Mouse (Mus musculus): ENCODE data around the gene Lypd6. TPM values are rescaled to one million over a fixed set of nuclear protein-coding genes. Genes with fewer than 3 reads are reported as not detected.

The Lypd6 gene
- not detected for polyA plus RNA-seq (2017; shearing (Covaris generic))

GRCm38 (mm10) chr2:50066246-50066967 lies at the start of gene Lypd6:
Gene Lypd6 (plus strand): TSS chr2:50066429.

Other genes with a start within 250 kb of the Lypd6 start
- gene Mmadhc, start 230.4 kb downstream of the Lypd6 start, polyA plus RNA-seq (2017; shearing (Covaris generic)), result 62.3 TPM